Mouse (Mus musculus) layer of hippocampus, adult 9-11 months (tissue): ENCODE measurements at regions not wholly inside any gene's neighbourhood (a gene's known extent, or its start where the extent isn't known, plus 50 kb on each side); places are given as distances from the start of the nearest gene placed in this dataset.
"Not testable (repeated sequence)": the region's sequence is repeated elsewhere in the genome, so short reads cannot be mapped to it uniquely, and the experiment has no call there.

ENCODE experiments used
- DNase-seq: peaks from one replicate; pipeline ENCODE4 v3.0.0; 2022

GRCm38 (mm10) chr12:107184426-107184825 is 304.0 kb upstream of the 3110018I06Rik start:
- no peak for DNase-seq

DNA sequence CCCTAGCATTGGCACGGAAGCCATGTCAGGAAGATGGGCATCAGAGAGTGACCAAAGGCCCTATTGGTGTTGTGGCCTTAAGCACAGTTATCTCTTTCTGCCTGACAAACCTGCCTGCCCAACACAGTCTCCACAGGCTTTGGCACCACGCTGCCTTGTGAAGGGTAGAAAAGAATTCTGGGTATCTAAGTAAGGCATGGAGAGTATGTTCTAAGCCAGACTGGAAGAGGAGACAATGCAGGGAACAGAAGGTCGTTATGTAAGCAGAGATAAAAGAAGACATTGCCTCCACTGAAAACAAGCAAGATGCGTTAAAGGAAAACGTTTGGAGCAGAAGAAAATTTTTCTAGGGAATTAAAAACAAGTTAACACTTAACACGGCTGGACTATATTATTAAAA is 302.1 kb upstream of the 3110018I06Rik start:
- peak; percentile 30 for DNase-seq

- peak; percentile 40 for DNase-seq
Observed at GRCm38 (mm10) chr12:107188055-107188454, 300.4 kb upstream of the 3110018I06Rik start.

- no peak for DNase-seq
Observed at GRCm38 (mm10) chr12:107198389-107199018, 289.9 kb upstream of the 3110018I06Rik start.

DNA sequence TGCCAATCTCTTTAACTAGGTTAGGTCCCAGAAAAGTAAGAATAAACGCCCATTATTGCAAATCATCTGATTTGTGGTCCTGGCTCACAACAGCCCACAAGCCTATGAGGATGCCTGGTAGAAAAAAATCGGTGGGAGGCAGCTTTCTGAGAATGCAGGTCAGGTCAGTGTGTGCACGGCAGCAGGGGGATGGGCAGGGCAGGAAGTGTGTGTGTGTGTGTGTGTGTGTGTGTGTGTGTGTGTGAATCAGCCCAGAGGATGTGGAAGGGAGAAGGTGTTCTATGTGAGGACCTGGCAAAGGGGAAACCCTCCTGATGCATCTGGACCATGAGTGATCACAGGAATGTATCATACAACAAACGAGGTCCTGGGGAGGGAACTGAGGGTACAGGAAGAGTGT is 287.5 kb upstream of the 3110018I06Rik start:
- no peak for DNase-seq

DNA sequence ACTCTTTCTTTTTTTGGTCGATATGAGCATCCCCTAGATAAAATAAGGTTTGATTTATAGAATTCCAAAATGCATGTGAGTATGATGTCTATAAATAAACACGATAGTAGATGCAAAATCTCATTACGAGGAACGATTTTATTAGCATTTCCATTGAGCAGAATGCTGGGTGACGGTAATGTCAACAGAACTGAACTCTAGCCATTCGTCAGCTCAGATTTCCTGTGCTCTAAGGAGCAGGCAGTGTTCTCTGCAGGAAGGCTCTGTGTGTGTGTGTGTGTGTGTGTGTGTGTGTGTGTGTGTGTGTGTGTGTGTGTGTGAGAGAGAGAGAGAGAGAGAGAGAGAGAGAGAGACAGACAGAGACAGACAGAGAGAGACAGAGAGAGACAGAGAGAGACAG is 279.6 kb upstream of the 3110018I06Rik start:
- not testable (repeated sequence) for DNase-seq

DNA sequence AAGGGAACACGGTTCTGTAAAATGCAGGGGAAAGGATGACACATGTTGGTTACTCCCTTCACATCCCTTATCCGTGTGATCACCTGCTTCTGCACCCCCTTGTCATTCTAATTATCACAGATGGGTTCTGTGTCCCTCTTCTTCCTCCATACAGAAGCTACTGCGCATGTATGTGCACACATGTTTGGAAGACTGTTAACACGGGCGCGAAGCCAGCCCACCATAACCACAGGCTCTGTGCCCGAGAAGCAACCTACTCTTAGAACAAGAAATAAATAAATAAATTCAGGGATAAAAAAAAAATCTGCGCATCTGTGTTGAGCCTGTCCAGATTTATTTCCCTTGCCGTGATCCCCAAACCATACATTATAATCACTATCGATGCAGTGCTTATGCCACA is 275.6 kb upstream of the 3110018I06Rik start:
- DNase-seq = peak; percentile 60

- DNase-seq = no peak
Observed at GRCm38 (mm10) chr12:107216119-107216518, 272.3 kb upstream of the 3110018I06Rik start.

- no peak for DNase-seq
Observed at GRCm38 (mm10) chr12:107221276-107221970, 267.0 kb upstream of the 3110018I06Rik start.

DNA sequence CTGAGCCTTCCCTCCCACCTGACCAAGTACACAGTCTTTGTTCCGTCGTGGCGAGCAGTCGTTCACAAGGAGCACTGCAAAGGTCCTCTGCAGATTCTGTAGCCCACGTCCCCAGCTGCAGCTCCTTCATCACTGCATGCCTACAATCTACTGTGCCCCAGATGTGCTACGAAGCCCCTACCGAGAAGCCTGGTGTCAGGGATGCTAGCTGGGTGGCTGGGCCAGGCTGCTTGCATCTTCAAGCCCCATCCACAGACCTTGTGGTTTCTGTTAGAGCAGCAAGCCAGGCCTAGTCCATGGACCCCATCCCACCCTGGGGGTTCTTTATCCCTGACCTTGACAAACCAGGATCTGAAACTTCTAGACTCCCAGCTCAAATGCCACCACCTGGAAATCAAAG is 266.3 kb upstream of the 3110018I06Rik start:
- no peak for DNase-seq

DNA sequence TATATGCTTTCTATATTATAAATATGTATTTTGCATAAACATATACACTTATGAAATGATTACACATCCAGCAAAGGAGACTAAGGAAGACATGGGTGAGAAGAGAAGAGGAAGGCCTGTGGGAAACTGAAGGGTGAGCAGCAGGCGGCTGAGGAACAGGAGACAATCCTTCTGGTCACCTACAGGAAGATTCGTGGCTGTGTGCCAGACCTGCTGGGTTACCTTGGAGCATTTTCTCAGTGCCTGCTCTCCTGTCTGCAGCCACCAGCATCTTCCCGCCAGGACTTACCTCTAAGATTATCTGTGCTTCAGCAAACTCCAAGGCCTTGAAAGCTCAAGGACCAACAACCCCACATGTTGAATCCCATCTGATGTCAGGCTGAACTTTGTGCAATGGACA is 258.3 kb upstream of the 3110018I06Rik start:
- no peak for DNase-seq

DNA sequence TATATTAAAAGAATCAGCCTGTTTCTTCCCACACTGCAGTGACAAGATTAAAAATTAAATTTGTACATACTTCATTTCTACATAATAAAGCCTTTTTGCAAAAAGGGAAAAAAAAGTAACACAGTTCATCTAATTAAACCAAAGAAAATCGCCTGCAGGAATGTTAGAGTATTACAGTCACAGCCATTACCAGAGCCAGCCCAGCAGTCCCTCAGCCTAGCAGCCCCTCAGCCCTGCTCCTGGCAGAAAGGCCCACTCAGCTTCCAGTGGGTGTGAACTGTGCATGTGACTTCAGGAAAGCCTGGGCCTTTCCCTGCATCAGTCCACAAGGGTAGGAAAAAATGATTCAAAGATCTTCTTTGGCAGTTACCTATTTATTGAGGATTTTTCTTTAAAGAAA is 256.8 kb upstream of the 3110018I06Rik start:
- DNase-seq = no peak

- DNase-seq = no peak
Observed at GRCm38 (mm10) chr12:107250747-107251470, 237.5 kb upstream of the 3110018I06Rik start.

GRCm38 (mm10) chr12:107251981-107252380 is 236.5 kb upstream of the 3110018I06Rik start:
- no peak for DNase-seq

DNA sequence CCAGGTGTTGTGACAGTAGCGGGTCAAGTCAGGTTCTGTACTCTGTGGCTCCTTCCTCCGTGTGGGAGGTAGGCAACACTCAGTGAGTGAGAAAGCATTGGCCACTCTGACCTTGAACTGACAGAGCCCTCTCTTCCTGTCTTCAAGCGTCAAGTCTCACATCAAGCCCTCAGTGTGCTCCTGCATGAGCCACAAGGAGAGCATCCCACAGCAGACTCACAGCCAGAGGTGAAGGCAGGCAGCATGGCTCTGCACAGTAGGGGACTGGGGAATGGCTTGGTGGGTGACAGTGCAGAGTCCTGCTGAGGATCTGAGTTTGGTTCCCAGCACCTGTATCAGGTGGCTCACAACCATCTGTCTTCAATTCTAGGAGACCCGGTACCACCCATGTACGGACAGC is 226.4 kb upstream of the 3110018I06Rik start:
- DNase-seq = no peak

- no peak for DNase-seq
Observed at GRCm38 (mm10) chr12:107262516-107262915, 225.9 kb upstream of the 3110018I06Rik start.

- DNase-seq = no peak
Observed at GRCm38 (mm10) chr12:107266696-107267095, 221.7 kb upstream of the 3110018I06Rik start.

DNA sequence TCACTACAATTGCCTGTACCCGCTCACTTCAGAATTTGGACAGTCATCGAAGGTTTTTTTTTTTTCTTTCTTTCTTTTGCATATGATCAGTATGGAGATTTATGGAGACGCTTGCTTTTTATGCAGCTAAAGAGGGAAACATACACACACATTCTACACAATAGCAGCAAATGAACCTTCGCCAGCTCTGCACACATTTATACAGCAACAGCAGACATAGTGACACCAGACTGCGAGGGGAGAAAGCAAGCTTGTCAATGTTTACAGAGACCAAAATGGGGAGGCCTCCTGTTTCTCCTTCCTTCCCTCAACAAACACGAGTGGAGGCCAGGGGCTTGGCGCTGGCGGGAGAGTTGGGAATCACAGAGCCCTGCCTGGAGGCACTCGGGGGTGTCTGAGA is 202.8 kb upstream of the 3110018I06Rik start:
- no peak for DNase-seq

DNA sequence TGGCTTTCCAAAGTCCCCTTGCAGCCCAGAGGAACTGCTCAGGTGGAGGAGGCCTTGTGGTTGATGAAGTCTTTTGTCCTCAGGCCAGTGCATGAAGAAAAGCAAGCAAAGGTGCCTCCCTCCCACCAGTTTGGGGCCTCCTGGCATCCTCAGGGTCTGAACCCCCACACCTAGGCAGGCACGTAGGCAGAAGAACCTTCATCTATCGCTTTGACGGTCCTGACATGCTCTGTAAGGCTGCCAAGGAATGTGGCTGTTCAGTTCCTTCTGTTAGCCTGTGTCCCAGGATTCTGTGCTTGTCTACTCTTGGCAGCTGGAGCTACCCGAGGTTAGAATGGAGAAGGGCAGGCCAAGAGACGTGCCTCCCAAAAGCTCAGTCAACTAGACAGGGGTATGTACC is 197.1 kb upstream of the 3110018I06Rik start:
- DNase-seq = no peak

DNA sequence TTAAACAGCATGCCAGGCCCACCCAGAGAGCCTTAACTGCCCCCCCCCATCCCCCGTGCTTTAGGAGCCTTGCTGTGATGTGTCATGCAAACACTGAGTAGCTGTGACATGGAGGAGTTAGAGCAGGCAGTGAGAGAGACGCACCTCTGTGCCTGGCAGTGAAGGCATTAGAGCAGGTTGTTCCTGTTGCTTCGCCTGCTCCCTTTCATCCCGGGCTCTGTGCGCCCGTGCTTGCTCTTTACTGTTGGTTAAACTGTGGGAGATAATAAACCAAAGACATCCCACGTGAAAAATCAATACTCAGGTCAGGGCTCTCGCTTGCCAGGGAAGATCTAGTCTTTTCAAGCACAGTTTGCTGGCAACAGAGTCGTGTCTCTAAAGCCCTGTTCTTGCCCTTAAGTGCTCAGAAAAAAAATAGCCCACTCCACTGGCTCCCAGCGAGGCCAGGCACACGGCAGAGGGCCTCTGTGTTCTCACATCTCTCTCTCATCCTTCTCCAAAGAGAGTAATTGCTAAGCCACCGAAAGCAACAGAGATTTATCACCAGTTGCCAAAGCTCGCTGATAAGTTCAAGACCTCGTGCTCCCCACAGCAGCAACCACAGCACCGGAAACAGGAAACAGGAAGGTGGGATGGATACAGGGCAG is 181.2 kb upstream of the 3110018I06Rik start:
- DNase-seq = no peak

DNA sequence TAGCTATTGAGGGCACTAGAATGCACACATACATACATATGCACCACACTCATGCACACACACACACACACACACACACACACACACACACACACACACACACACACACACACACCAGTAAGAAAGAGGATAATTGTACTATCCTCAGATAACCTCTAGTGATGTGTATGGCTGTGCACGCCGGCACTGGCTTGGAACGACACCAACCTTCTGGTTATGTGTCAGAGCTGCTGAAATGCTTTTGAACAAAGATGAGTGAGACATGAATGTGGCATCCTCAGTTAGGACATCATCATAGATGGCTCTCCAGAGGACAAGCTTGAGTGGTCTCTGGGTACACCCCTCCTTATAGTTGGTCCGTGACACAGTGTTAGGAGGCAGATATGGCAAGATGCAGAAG is 173.0 kb upstream of the 3110018I06Rik start:
- DNase-seq = peak; percentile 52

- DNase-seq = no peak
Observed at GRCm38 (mm10) chr12:107322861-107323260, 165.6 kb upstream of the 3110018I06Rik start.

DNA sequence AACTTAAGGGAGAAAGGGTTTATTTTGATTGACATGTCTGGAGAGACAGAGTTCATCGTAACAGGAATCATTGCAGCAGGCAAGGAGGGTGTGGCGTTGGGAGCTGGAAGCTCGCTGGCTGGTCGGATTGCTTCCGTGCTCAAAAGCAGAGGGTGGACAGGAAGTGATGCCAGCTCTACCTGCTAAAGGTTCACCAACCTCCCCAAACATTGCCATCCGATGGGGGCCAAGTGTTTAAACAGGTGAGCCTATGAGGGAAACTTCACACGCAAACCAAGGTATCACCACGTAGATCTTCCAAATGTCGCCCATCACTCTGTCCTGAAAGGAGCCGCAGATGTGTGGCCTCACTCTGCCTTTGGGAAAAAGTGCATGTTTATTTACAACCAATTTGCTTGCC is 162.3 kb upstream of the 3110018I06Rik start:
- DNase-seq = no peak
